Mouse (Mus musculus): ENCODE measurements around the gene Vmn2r117. TPM values are rescaled to one million over a fixed set of nuclear protein-coding genes. Genes with fewer than 3 reads are reported as not detected.
"Not testable (repeated sequence)": the region's sequence is repeated elsewhere in the genome, so short reads cannot be mapped to it uniquely, and the experiment has no call there.

Gene Vmn2r117
- not detected in 2 replicates for polyA plus RNA-seq (2015; fragmentation: Nextera tagmentation; extraction: Ambion mirVana)

DNA sequence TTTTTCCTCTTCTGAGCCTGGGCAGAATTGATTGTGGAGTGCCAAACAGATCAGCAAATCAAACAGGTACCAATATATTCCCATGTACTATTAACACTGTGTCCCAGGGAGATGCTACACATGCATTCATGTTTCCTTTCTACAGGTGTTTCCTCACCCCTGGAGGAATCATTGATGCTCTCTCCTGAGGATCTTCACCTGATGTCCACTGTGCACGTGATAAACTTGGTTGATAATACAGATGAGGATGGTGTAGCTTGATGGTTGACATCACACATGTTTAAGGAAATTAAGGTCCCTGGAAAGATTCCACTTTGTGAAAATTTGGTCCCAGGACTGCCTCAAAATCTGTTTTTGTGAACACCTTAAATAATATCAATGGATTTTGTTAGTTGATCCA, at the start of gene Vmn2r117:
Vmn2r117 (minus strand) TSS at position 101 of the 400 bp plus-strand sequence.
- 55% methylated on average over 1 of the region's 1 CpGs for WGBS
- H3K4me3 ChIP-seq (replicated peaks; ENCODE audit: low read length); H3K4me1 ChIP-seq (ENCODE audit: control insufficient read depth, insufficient read depth, low read length); H3K27ac ChIP-seq (ENCODE audit: low read length); H3K9ac ChIP-seq (ENCODE audit: low read length); H3K36me3 ChIP-seq (ENCODE audit: control insufficient read depth, insufficient read depth, low read length); H3K4me2 ChIP-seq (ENCODE audit: low read depth, low read length); ATAC-seq (ENCODE audit: insufficient read depth, low FRiP score); H3K9me3 ChIP-seq (replicated peaks; ENCODE audit: control insufficient read depth, low read length); H3K27me3 ChIP-seq (ENCODE audit: control insufficient read depth, insufficient read depth, low read length): not testable (repeated sequence)

- not testable (repeated sequence) for H3K9ac ChIP-seq (ENCODE audit: low read length); H3K4me2 ChIP-seq (ENCODE audit: low read depth, low read length)
- WGBS, result 61% methylated on average over 30 of the region's 30 CpGs
These were observed 43.6 kb upstream of the Vmn2r117 start for GRCm38 (mm10) chr17:23522941-23523732.

DNA sequence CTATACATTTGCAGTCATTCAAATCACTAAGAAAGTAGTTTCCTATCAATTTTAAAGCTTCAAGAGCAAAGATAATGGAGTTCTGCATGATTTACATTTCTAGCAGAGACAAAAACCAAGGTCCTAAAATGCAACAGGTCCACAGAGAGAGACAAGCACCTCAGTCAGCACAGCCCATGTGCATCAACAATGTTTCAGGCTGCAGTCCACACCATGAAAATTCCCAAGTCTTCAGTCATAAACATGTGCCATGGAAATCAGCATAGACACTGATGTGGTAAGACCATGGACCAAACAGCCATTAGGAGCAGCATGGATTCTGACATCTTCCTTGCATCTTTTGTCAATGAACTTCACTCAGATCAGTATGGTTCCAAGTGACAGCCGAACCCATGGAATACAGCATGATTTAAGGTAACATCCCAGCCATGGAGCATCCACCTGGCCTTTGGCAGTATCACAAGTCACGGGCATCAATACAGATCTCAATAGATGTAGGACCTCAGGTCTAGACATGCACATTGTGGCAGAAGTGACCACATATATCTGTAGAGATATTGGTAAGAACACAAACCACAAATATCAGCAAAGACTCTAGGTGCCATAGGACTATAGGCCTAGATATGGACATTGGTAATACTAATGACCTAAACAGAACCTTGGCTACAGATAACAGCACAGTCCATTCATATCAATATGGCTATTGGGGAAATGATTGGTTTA, 39.4 kb upstream of the Vmn2r117 start:
- H3K4me3 ChIP-seq (replicated peaks; ENCODE audit: low read length), result no peak overlapping the region
- H3K36me3 ChIP-seq (ENCODE audit: control insufficient read depth, insufficient read depth, low read length), result no peaks in the 10 kb centered on the region
- no peak overlapping the region for H3K9ac ChIP-seq (ENCODE audit: low read length)
- no peaks in the 10 kb centered on the region for H3K27me3 ChIP-seq (ENCODE audit: control insufficient read depth, insufficient read depth, low read length)
- WGBS, result 72% methylated on average over 2 of the region's 2 CpGs
- peak; percentile 44 for ATAC-seq (ENCODE audit: insufficient read depth, low FRiP score)
- no peaks in the 10 kb centered on the region for H3K4me1 ChIP-seq (ENCODE audit: control insufficient read depth, insufficient read depth, low read length)
- no peak overlapping the region for H3K27ac ChIP-seq (ENCODE audit: low read length)
- no peaks in the 10 kb centered on the region for H3K9me3 ChIP-seq (replicated peaks; ENCODE audit: control insufficient read depth, low read length)
- no peak overlapping the region for H3K4me2 ChIP-seq (ENCODE audit: low read depth, low read length)

More at GRCm38 (mm10) chr17:23522941-23523732, 43.6 kb upstream of the Vmn2r117 start:
- H3K4me3 ChIP-seq (replicated peaks; ENCODE audit: low read length); H3K27me3 ChIP-seq (ENCODE audit: control insufficient read depth, insufficient read depth, low read length); H3K9me3 ChIP-seq (replicated peaks; ENCODE audit: control insufficient read depth, low read length); H3K4me1 ChIP-seq (ENCODE audit: control insufficient read depth, insufficient read depth, low read length); H3K36me3 ChIP-seq (ENCODE audit: control insufficient read depth, insufficient read depth, low read length); ATAC-seq (ENCODE audit: insufficient read depth, low FRiP score); H3K27ac ChIP-seq (ENCODE audit: low read length): not testable (repeated sequence)

- H3K27me3 ChIP-seq (ENCODE audit: control insufficient read depth, insufficient read depth, low read length), result no peaks in the 10 kb centered on the region
- H3K27ac ChIP-seq (ENCODE audit: low read length), result no peak overlapping the region
- no peak overlapping the region for H3K9ac ChIP-seq (ENCODE audit: low read length)
- no peak overlapping the region for H3K4me3 ChIP-seq (replicated peaks; ENCODE audit: low read length)
- 80% methylated on average over 6 of the region's 6 CpGs for WGBS
- H3K9me3 ChIP-seq (replicated peaks; ENCODE audit: control insufficient read depth, low read length), result no peaks in the 10 kb centered on the region; the same call in 1 of the 2 replicates
- H3K4me1 ChIP-seq (ENCODE audit: control insufficient read depth, insufficient read depth, low read length), result no peaks in the 10 kb centered on the region
- H3K36me3 ChIP-seq (ENCODE audit: control insufficient read depth, insufficient read depth, low read length), result no peaks in the 10 kb centered on the region
- H3K4me2 ChIP-seq (ENCODE audit: low read depth, low read length), result no peak overlapping the region
- ATAC-seq (ENCODE audit: insufficient read depth, low FRiP score), result no peak
These were observed 46.3 kb downstream of the Vmn2r117 start for GRCm38 (mm10) chr17:23433150-23433679.

Other genes with a start within 250 kb of the Vmn2r117 start
- gene Vmn2r114, start 167.2 kb downstream of the Vmn2r117 start, polyA plus RNA-seq (2015; fragmentation: Nextera tagmentation; extraction: Ambion mirVana), result not detected in 2 replicates
- gene Vmn2r115, start 136.0 kb downstream of the Vmn2r117 start, polyA plus RNA-seq (2015; fragmentation: Nextera tagmentation; extraction: Ambion mirVana), result not detected in 2 replicates
- not detected in 2 replicates for gene Vmn2r116, start 95.1 kb downstream of the Vmn2r117 start, polyA plus RNA-seq (2015; fragmentation: Nextera tagmentation; extraction: Ambion mirVana)
- gene Zfp213, start 84.5 kb upstream of the Vmn2r117 start, polyA plus RNA-seq (2015; fragmentation: Nextera tagmentation; extraction: Ambion mirVana), result 15.1 and 17.2 TPM in 2 replicates
- 11.5 and 11.8 TPM in 2 replicates for gene Zfp13, start 119.8 kb upstream of the Vmn2r117 start, polyA plus RNA-seq (2015; fragmentation: Nextera tagmentation; extraction: Ambion mirVana)
- gene Zscan10, start 121.2 kb upstream of the Vmn2r117 start, polyA plus RNA-seq (2015; fragmentation: Nextera tagmentation; extraction: Ambion mirVana), result 0.15 TPM in 1 of 2 replicates, not detected in the other
- gene Mmp25, start 165.6 kb upstream of the Vmn2r117 start, polyA plus RNA-seq (2015; fragmentation: Nextera tagmentation; extraction: Ambion mirVana), result 0.74 and 0.79 TPM in 2 replicates
- gene Bicdl2, start 180.8 kb upstream of the Vmn2r117 start, polyA plus RNA-seq (2015; fragmentation: Nextera tagmentation; extraction: Ambion mirVana), result 19.6 and 26.1 TPM in 2 replicates
- gene Hcfc1r1, start 193.9 kb upstream of the Vmn2r117 start, polyA plus RNA-seq (2015; fragmentation: Nextera tagmentation; extraction: Ambion mirVana), result 93.1 and 112 TPM in 2 replicates
- 37.0 and 38.5 TPM in 2 replicates for gene Thoc6, start 194.2 kb upstream of the Vmn2r117 start, polyA plus RNA-seq (2015; fragmentation: Nextera tagmentation; extraction: Ambion mirVana)
- gene Tnfrsf12a, start 197.8 kb upstream of the Vmn2r117 start, polyA plus RNA-seq (2015; fragmentation: Nextera tagmentation; extraction: Ambion mirVana), result 24.1 and 26.6 TPM in 2 replicates
- gene Cldn6, start 199.6 kb upstream of the Vmn2r117 start, polyA plus RNA-seq (2015; fragmentation: Nextera tagmentation; extraction: Ambion mirVana), result 69.6 and 70.6 TPM in 2 replicates
- gene Cldn9, start 204.3 kb upstream of the Vmn2r117 start, polyA plus RNA-seq (2015; fragmentation: Nextera tagmentation; extraction: Ambion mirVana), result 1.3 and 2.2 TPM in 2 replicates
- gene 1520401A03Rik, start 243.1 kb upstream of the Vmn2r117 start, polyA plus RNA-seq (2015; fragmentation: Nextera tagmentation; extraction: Ambion mirVana), result 0.23 TPM in 1 of 2 replicates, not detected in the other
- 40.9 and 43.3 TPM in 2 replicates for gene Pkmyt1, start 246.6 kb upstream of the Vmn2r117 start, polyA plus RNA-seq (2015; fragmentation: Nextera tagmentation; extraction: Ambion mirVana)

Measured in stomach, embryonic 16.5 days (tissue).